Mouse (Mus musculus) midbrain, embryonic 13.5 days (tissue): Measurements from ENCODE around the gene Msx3. TPM values are rescaled to one million over a fixed set of nuclear protein-coding genes. Genes with fewer than 3 reads are reported as not detected.

Experiments
- ATAC-seq: fragments of 200-750 bp; cut with Nextera tagmentation; 2 replicates; pipeline ENCODE4 v1.8.0; 2017; ENCODE audit warnings: mild to moderate bottlenecking, moderate TSS enrichment, moderate library complexity
- H3K27ac ChIP-seq: fragments of 300-500 bp; sonication (generic); 2 replicates; pipeline ENCODE4 v1.5.1; 2015; ENCODE audit warnings: inconsistent platforms, mild to moderate bottlenecking, moderate library complexity
- H3K27me3 ChIP-seq: fragments of 300-500 bp; sonication (generic); 2 replicates; pipeline ENCODE4 v1.6.1; 2015; ENCODE audit warnings: mild to moderate bottlenecking, inconsistent platforms
- H3K36me3 ChIP-seq: fragments of 300-500 bp; sonication (generic); 2 replicates; pipeline ENCODE4 v1.6.1; 2015; ENCODE audit warnings: mild to moderate bottlenecking, inconsistent platforms
- H3K4me1 ChIP-seq: fragments of 300-500 bp; sonication (generic); replicated peaks from 2 replicates; pipeline ENCODE4 v1.6.1; 2015; ENCODE audit warnings: inconsistent platforms
- H3K4me2 ChIP-seq: fragments of 300-500 bp; sonication (generic); replicated peaks from 2 replicates; pipeline ENCODE4 v1.6.1; 2015; ENCODE audit warnings: moderate library complexity, mild to moderate bottlenecking, inconsistent platforms
- H3K4me3 ChIP-seq: fragments of 300-500 bp; sonication (generic); replicated peaks from 2 replicates; pipeline ENCODE4 v1.5.1; 2015; ENCODE audit warnings: mild to moderate bottlenecking, inconsistent platforms
- H3K9ac ChIP-seq: fragments of 300-500 bp; sonication (generic); replicated peaks from 2 replicates; pipeline ENCODE4 v1.6.1; 2015; ENCODE audit warnings: mild to moderate bottlenecking, inconsistent platforms
- H3K9me3 ChIP-seq: fragments of 300-500 bp; sonication (generic); 2 replicates; pipeline ENCODE4 v1.6.1; 2016; ENCODE audit warnings: mild to moderate bottlenecking, inconsistent platforms
- WGBS: fragments of 180-500 bp; shearing (Covaris S2); methylation state at CpG from one replicate; pipeline ENCODE4 v1.1.7; 2015; 5-methylcytosine and 5-hydroxymethylcytosine counted together
- polyA plus RNA-seq: library from polyadenylated mRNA; unstranded; fragments of >200 nt; fragmentation: Nextera tagmentation; extraction: Ambion mirVana; gene quantifications from 2 replicates; pipeline ENCODE4 v1.2.1, GENCODE M21; 2015

Gene Msx3
- polyA plus RNA-seq, 1 experiment from 2014 or later, result 3.6 TPM

DNA sequence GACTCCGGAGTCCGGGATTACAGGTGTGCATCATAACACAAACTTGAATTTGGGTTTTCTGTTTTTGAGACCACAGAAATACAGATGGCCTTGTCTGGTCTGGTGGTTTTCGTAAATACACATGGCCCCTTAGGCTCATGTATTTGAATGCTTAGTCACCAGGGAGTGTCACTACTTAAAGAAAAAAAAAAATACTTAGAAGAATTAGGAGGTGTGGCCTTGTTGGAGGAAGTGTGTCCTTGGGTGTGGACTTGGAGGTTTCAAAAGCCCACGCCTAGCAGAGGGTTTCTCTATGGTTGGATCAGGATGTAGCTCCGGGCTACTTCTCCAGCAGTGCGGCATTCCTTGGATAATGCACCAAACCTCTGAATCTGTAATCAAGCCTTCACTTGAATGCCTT lies 28.8 kb upstream of the Msx3 start:
- ATAC-seq, result no peak
- H3K27me3 ChIP-seq, result peaks cover 57% of the 10 kb centered on the region
- H3K9ac ChIP-seq, result 0 out of 2 replicates have a peak overlapping the region, but pooled peaks have one; percentile 10

DNA sequence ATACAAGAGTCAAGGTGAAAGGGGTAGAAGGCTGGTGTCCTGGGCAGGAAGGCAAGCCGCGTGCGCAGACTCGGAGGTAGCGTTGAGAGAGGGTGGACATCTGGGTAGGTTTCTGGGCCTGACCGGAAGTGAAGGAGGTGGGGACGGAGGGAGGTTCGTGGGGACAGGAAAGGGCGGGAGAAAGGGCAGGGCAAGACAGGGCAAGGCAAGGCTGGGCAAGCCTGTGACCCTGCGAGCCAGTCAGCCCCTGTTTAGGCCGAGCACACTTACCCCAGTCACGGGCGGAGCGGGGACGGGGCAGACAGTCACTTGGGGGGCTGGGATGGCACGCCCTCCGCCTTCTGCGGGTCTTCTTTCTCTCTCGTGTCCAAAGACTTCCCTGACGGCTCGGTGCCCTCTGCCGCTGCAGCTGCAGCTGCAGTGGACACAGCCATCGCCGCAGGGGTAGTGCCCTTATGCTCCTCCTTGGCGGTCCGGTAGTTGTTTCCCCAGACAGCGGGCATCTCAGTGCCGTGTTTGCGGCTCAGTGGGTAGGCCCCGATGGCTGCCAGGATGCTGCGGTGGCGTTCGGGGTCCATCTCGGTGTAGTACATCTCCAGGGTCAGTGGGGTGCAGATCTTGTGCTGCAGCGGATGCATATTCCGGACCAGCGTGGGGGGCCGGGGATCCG lies 21.3 kb upstream of the Msx3 start:
- H3K4me1 ChIP-seq, result 0 out of 2 replicates have a peak, but pooled peaks cover under 1% of the 10 kb centered on the region
- H3K27me3 ChIP-seq, result peaks cover 95% of the 10 kb centered on the region
- peaks cover 39% of the 10 kb centered on the region for H3K36me3 ChIP-seq
- ATAC-seq, result peak; percentile 55; the same call in 1 of the 2 replicates
- H3K9me3 ChIP-seq, result no peaks in the 10 kb centered on the region
- WGBS, result 27% methylated on average over 39 of the region's 39 CpGs
- no peak overlapping the region for H3K27ac ChIP-seq
- H3K4me3 ChIP-seq, result no peak overlapping the region; the same call in 1 of the 2 replicates
- peak overlapping the region; percentile 35 for H3K4me2 ChIP-seq
- H3K9ac ChIP-seq, result no peak overlapping the region

More for the DNA sequence above, 28.8 kb upstream of the Msx3 start:
- peaks cover 11% of the 10 kb centered on the region; the same call in 1 of the 2 replicates for H3K36me3 ChIP-seq
- H3K9me3 ChIP-seq, result no peaks in the 10 kb centered on the region
- no peak overlapping the region for H3K27ac ChIP-seq
- WGBS, result 77% methylated on average over 6 of the region's 6 CpGs
- no peak overlapping the region for H3K4me2 ChIP-seq
- H3K4me3 ChIP-seq, result no peak overlapping the region
- H3K4me1 ChIP-seq, result peaks cover 34% of the 10 kb centered on the region

DNA sequence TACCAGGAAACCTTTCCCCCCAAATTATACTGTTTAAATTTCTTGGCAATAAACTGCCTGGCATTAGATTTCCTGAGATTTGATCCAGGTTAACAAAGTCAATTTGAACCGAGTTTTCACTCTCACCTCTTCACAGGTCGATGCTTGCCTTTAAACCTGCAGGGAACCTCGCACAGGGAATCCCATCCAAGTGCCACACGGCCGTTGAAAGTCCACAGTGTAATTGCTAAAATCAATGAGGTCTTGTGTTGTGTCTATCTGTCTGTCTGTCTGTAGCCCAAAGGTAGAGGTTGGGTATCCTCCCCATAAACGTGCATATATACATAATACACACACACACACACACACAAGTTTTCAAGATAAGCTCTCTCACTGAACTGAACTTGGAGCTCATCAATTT lies 18.5 kb upstream of the Msx3 start:
- WGBS, result 64% methylated on average over 6 of the region's 6 CpGs
- no peaks in the 10 kb centered on the region for H3K9me3 ChIP-seq

DNA sequence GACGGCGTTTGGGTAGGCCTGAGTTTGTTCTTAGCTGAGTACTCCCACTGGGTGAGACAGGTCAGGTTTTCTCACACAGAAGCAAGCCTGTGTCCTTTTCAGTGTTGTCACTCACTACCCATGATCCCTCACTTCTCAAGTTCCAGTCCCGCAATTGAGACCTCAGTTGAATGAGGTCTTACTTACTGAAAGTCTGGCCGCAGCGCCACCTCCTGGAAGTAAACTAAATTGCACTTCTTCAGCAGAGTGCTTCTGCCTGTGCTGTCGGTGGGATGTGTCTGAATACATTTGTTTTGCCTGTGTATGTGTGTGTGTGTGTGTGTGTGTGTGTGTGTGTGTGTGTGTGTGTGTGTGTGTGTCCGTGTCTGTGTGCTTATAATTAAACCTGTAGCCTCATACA lies 14.2 kb upstream of the Msx3 start:
- Histone ChIP-seq H3K4me2 (no peak overlapping the region), H3K9me3 (no peaks in the 10 kb centered on the region), H3K27me3 (peaks cover 85% of the 10 kb centered on the region), H3K9ac (no peak overlapping the region), H3K27ac (no peak overlapping the region), H3K36me3 (no peaks in the 10 kb centered on the region), H3K4me1 (peaks cover 52% of the 10 kb centered on the region), H3K4me3 (no peak overlapping the region)
- ATAC-seq, result no peak
- 16% methylated on average over 7 of the region's 7 CpGs for WGBS

More for the DNA sequence above, 18.5 kb upstream of the Msx3 start:
- H3K36me3 ChIP-seq, result peaks cover 25% of the 10 kb centered on the region
- H3K4me3 ChIP-seq, result no peak overlapping the region
- no peak overlapping the region for H3K4me2 ChIP-seq
- no peak overlapping the region for H3K27ac ChIP-seq
- no peak for ATAC-seq
- H3K9ac ChIP-seq, result no peak overlapping the region
- peaks cover 98% of the 10 kb centered on the region for H3K27me3 ChIP-seq
- H3K4me1 ChIP-seq, result peaks cover 10% of the 10 kb centered on the region

DNA sequence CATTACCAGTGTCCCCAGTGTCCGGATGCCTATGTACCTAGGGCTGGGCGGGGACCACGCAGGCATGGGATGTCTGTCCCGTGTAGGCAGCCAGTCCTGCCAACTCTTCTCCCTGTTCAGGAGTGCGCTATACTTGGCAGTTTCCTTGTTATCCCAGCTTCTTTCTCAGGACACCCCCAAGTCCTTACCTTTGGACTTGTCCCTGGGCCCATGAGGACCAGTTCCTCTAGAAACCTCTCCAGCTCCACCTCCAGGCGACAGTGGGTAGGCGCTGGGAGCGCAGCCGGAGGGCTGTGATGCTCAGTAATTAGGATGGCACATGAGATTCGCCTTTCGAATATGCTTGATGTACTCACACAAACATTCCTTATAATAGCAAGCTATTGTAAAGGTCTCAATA lies 13.4 kb upstream of the Msx3 start:
- H3K9me3 ChIP-seq, result no peaks in the 10 kb centered on the region
- 14% methylated on average over 11 of the region's 11 CpGs for WGBS
- ATAC-seq, result no peak
- peaks cover 80% of the 10 kb centered on the region for H3K27me3 ChIP-seq
- no peak overlapping the region for H3K27ac ChIP-seq
- H3K4me1 ChIP-seq, result peaks cover 58% of the 10 kb centered on the region
- H3K4me2 ChIP-seq, result peak overlapping the region; percentile 59; the same call in 1 of the 2 replicates
- H3K9ac ChIP-seq, result no peak overlapping the region
- no peak overlapping the region for H3K4me3 ChIP-seq
- no peaks in the 10 kb centered on the region for H3K36me3 ChIP-seq

DNA sequence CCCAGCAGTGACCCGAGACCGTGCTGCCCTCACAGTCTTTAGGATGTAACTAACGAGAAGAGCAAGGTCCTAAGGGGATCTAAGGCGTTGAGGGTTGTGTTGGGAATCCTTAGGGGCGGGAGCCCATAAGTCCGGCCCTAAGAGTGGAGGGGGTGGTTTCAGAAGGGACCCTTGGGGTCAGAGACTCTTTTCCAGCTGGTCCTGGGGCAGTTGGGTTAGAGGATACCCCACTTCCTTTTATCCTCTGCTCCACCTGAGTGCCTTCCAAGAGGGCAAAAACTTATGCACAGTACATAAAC lies 12.9 kb upstream of the Msx3 start:
- H3K4me3 ChIP-seq, result peak overlapping the region; percentile 31
- peaks cover 63% of the 10 kb centered on the region for H3K4me1 ChIP-seq
- H3K4me2 ChIP-seq, result peak overlapping the region; percentile 59
- ATAC-seq, result no peak; the same call in none of the 2 replicates
- H3K9me3 ChIP-seq, result no peaks in the 10 kb centered on the region
- peak overlapping the region; percentile 49; the same call in 1 of the 2 replicates for H3K9ac ChIP-seq
- H3K36me3 ChIP-seq, result no peaks in the 10 kb centered on the region
- WGBS, result under 1% methylated on average over 6 of the region's 6 CpGs
- H3K27ac ChIP-seq, result no peak overlapping the region
- H3K27me3 ChIP-seq, result peaks cover 80% of the 10 kb centered on the region

DNA sequence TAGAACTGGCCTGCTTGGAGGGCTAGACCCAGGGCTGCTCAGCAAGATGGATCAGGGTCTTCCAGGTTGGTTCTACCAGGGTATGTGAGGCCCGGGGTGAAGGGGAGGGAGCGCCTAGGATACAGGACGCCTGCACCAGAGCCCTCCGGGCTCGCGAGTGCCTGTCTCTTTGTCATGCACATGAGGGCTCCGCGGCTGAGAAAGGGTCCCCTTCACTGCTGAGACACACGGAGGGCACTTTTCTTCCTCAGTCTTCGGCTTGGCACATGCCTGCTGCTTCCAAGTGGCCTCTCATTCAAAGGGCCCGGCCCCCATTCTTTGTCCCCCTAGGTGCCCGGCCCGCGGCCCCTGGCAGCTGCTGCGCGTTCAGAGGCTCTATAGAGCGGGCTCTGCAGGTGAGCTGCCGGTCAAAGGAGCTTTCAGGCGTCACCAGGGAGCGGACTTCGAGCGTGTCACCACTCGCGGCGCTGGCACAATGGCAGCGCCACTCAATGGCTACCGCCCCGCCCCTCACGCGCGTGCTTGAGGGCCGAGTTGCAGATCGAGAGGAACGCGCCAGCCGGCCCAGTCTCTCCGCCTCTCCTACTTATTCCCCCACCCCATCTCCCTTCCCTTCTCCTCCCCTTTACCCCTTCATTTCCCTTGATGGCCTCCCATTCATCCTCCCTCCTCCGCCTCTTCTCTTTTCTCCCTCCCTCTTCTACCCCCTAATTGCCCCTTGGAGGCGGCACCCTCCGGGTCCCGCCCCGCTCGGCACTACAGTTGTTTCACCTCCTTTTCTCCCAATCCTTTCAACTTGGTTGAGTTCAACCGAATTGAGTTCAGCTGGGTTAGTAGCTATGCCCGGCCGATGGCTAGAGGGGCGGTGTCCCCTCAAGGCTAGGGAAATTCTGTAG lies 12.3 kb upstream of the Msx3 start:
- Histone ChIP-seq H3K4me1 (peaks cover 67% of the 10 kb centered on the region), H3K36me3 (no peaks in the 10 kb centered on the region), H3K4me2 (peak overlapping the region; percentile 59), H3K27me3 (peaks cover 80% of the 10 kb centered on the region), H3K9ac (peak overlapping the region; percentile 49), H3K4me3 (peak overlapping the region; percentile 31), H3K27ac (peak overlapping the region; percentile 20; the same call in 1 of the 2 replicates), H3K9me3 (no peaks in the 10 kb centered on the region)
- peak; percentile 59 for ATAC-seq
- WGBS, result under 1% methylated on average over 47 of the region's 47 CpGs

DNA sequence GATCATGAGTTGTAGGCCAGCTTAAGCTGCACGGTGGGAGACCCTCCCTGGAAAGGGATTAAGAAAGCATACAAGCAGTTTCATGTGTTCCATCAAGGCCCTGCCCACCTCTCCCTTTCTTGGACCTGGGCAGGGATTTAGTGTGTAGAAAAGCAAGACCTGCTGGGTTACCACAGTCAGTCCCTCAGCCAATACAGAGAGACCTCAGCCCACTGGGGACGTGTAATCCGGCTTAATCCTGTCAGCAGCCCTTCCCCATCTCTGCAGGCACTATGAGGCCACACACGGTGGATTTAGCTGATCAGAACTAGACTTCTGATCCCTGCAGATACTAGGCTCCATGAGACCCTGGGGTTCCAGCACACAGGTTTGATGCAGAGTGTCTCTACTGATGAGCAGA lies 10.7 kb upstream of the Msx3 start:
- Histone ChIP-seq H3K4me3 (no peak overlapping the region), H3K9ac (no peak overlapping the region), H3K4me2 (0 out of 2 replicates have a peak overlapping the region, but pooled peaks have one; percentile 4), H3K27ac (no peak overlapping the region), H3K36me3 (no peaks in the 10 kb centered on the region), H3K9me3 (no peaks in the 10 kb centered on the region), H3K4me1 (peaks cover 61% of the 10 kb centered on the region), H3K27me3 (peaks cover 80% of the 10 kb centered on the region)
- WGBS, result 4% methylated on average over 4 of the region's 4 CpGs
- peak; percentile 21; the same call in 1 of the 2 replicates for ATAC-seq

DNA sequence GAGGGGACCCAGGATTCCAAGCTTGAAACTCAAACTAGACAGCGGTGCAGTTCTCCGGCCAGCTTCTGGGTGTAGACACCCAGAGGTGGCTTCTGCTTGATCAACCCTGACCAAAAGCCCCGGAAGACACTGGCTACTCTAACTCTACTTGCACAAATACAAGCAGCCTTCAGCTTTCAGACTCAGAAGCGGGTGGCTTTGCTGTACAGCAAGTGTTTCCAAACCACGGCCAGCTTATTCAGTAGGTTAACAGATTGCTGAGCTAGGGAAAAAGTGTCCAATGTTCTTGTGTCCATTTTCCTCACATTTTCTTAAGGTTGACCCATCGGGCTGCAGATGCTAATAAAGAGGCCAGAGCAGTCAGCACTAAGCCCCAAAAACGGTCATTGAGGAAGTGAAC lies 9.6 kb upstream of the Msx3 start:
- Histone ChIP-seq H3K4me3 (peak overlapping the region; percentile 47), H3K4me1 (peaks cover 60% of the 10 kb centered on the region), H3K36me3 (no peaks in the 10 kb centered on the region), H3K9me3 (no peaks in the 10 kb centered on the region), H3K27me3 (peaks cover 80% of the 10 kb centered on the region), H3K4me2 (peak overlapping the region; percentile 69), H3K9ac (peak overlapping the region; percentile 73), H3K27ac (peak overlapping the region; percentile 93)
- 8% methylated on average over 7 of the region's 7 CpGs for WGBS
- no peak for ATAC-seq

DNA sequence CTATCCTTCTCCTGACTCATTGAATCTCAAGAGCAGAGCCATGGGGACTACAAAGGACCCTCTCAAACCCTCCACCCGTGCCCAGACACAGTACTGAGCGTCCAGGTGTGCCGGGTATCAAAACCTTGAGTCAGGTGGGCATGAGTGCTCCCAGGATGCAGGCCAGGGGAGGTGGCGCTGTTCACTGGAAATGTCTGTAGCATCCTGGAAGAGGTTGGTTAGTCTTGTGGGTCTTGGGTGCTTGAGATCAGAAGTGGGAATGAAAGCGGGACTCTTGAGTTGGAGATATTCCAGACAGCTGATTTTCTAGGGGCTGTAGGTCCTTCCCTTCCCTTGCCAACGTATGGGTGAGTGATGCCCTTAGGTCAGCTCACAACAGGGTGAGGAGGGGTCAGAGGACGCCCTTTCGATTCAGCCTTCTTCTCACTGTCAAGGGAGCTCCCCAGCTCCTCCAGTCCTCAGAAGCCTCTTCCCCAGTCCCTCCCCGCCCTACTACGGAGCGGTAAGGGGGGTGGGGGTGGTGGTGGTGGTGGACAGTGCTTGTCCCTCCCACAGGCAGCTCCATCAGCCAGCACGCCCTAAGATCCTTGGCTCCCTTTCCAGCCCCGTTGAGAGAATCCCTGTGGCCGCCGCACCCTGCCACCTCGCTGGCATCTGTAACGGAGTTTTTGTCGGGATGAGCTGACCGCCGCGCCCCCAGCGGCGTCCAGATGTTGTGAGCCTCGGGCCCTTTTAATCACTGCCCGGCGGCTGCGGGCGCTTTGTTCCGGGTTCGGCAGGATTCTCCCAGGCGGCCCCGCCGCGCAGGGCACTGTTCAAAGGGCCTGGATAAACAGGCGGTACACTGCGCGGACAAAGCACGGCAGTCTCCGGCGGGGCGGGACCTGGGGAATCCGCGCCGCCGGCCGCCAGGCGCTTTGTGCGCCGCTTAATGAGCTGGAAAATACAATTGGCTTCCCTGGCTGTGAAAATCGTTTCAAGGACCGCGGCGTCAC lies 8.8 kb upstream of the Msx3 start:
- H3K4me3 ChIP-seq, result peak overlapping the region; percentile 47
- H3K27me3 ChIP-seq, result peaks cover 80% of the 10 kb centered on the region
- peak overlapping the region; percentile 69 for H3K4me2 ChIP-seq
- H3K9ac ChIP-seq, result peak overlapping the region; percentile 73
- WGBS, result 2% methylated on average over 53 of the region's 53 CpGs
- H3K27ac ChIP-seq, result peak overlapping the region; percentile 93
- peak; percentile 84 for ATAC-seq
- no peaks in the 10 kb centered on the region for H3K36me3 ChIP-seq
- no peaks in the 10 kb centered on the region for H3K9me3 ChIP-seq
- H3K4me1 ChIP-seq, result peaks cover 60% of the 10 kb centered on the region

DNA sequence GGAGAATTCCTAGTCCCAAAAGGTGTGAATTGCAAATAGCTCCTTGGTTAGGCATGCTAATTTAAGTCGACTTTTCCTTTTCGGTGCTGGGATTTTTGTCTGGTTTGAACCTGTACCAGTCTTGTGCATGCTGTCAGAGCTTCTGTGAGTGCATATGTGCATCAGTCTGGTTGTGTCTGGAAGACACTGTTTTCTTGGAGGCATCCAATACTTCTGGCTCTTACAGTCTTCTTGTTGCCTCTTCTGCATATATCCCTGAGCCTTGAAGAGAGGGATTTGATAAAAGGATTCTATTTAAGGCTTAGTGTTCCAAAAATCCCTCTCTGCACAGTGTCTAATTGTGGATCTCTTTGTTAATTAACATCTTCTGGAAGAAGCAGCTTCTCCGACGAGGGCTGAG lies 5.2 kb upstream of the Msx3 start:
- peaks cover 88% of the 10 kb centered on the region for H3K27me3 ChIP-seq
- H3K27ac ChIP-seq, result no peak overlapping the region
- no peak overlapping the region for H3K4me2 ChIP-seq
- no peak for ATAC-seq
- H3K4me3 ChIP-seq, result no peak overlapping the region
- H3K9ac ChIP-seq, result no peak overlapping the region
- WGBS, result 80% methylated on average over 4 of the region's 4 CpGs
- H3K4me1 ChIP-seq, result peaks cover 32% of the 10 kb centered on the region
- no peaks in the 10 kb centered on the region for H3K36me3 ChIP-seq
- no peaks in the 10 kb centered on the region for H3K9me3 ChIP-seq
